Mouse (Mus musculus) testis, adult 2 months (tissue): ENCODE measurements around the gene Vps4b.

Experiments
- CTCF ChIP-seq: fragments of 200-500 bp; IDR thresholded peaks from 2 replicates; pipeline ENCODE4 v1.5.1; 2012; ENCODE audit warnings: low read depth, mild to moderate bottlenecking, inconsistent platforms, low read length, moderate library complexity; ENCODE audit not compliant: control insufficient read depth, insufficient read depth, insufficient replicate concordance
- POLR2A ChIP-seq: fragments of 200-500 bp; IDR thresholded peaks from 2 replicates; pipeline ENCODE4 v1.6.1; 2012; ENCODE audit warnings: low read depth, mild to moderate bottlenecking, inconsistent platforms, low read length, moderate library complexity; ENCODE audit not compliant: control insufficient read depth

GRCm38 (mm10) chr1:106765771-106766170, 30.8 kb downstream of the Vps4b start:
- no peak for TF ChIP-seq CTCF
- no peak for TF ChIP-seq POLR2A
